Mouse (Mus musculus): ENCODE results near the gene Hes3. TPM values are rescaled to one million over a fixed set of nuclear protein-coding genes. Genes with fewer than 3 reads are reported as not detected.

Gene Hes3
- polyA plus RNA-seq, 1 experiment from 2014 or later = 0.11 TPM

- ATAC-seq = no peak
- no peak overlapping the region for H3K27ac ChIP-seq (ENCODE audit: low read depth, low read length)
- H3K9ac ChIP-seq (ENCODE audit: low read depth, low read length) = no peak overlapping the region
- H3K4me2 ChIP-seq (ENCODE audit: low read length) = no peak overlapping the region
- peaks cover 21% of the 10 kb centered on the region for H3K36me3 ChIP-seq (ENCODE audit: control insufficient read depth, insufficient read depth, low read length)
- peaks cover 1% of the 10 kb centered on the region; the same call in 1 of the 2 replicates for H3K4me1 ChIP-seq (ENCODE audit: control insufficient read depth, insufficient read depth, low read depth, low read length)
- no peaks in the 10 kb centered on the region for H3K27me3 ChIP-seq (replicated peaks; ENCODE audit: control insufficient read depth, insufficient read depth, low read length)
- H3K4me3 ChIP-seq (ENCODE audit: low read length) = no peak overlapping the region
- H3K9me3 ChIP-seq (ENCODE audit: control insufficient read depth, low read length) = no peaks in the 10 kb centered on the region
- WGBS = 54% methylated on average over 4 of the region's 4 CpGs
Measured at GRCm38 (mm10) chr4:152239974-152240373, 51.5 kb downstream of the Hes3 start.

Other genes starting within 250 kb of the Hes3 start
- 13.8 and 16.4 TPM in 2 replicates for gene Plekhg5, start 219.2 kb downstream of the Hes3 start, polyA plus RNA-seq (2015; fragmentation: Nextera tagmentation; extraction: Ambion mirVana)
- 0.80 and 1.1 TPM in 2 replicates for gene Tnfrsf25, start 175.7 kb downstream of the Hes3 start, polyA plus RNA-seq (2015; fragmentation: Nextera tagmentation; extraction: Ambion mirVana)
- gene Espn, start 139.3 kb downstream of the Hes3 start, polyA plus RNA-seq (2015; fragmentation: Nextera tagmentation; extraction: Ambion mirVana) = 0.34 and 0.46 TPM in 2 replicates
- not detected in 2 replicates for gene Hes2, start 132.8 kb downstream of the Hes3 start, polyA plus RNA-seq (2015; fragmentation: Nextera tagmentation; extraction: Ambion mirVana)
- 478 and 542 TPM in 2 replicates for gene Acot7, start 113.5 kb downstream of the Hes3 start, polyA plus RNA-seq (2015; fragmentation: Nextera tagmentation; extraction: Ambion mirVana)
- 15.5 and 16.4 TPM in 2 replicates for gene Gpr153, start 17.4 kb downstream of the Hes3 start, polyA plus RNA-seq (2015; fragmentation: Nextera tagmentation; extraction: Ambion mirVana)
- gene Icmt, start 5.6 kb upstream of the Hes3 start, polyA plus RNA-seq (2015; fragmentation: Nextera tagmentation; extraction: Ambion mirVana) = 17.2 and 22.2 TPM in 2 replicates
- gene Rnf207, start 27.3 kb upstream of the Hes3 start, polyA plus RNA-seq (2015; fragmentation: Nextera tagmentation; extraction: Ambion mirVana) = 9.0 and 10.6 TPM in 2 replicates
- 125 and 138 TPM in 2 replicates for gene Rpl22, start 34.1 kb upstream of the Hes3 start, polyA plus RNA-seq (2015; fragmentation: Nextera tagmentation; extraction: Ambion mirVana)
- 46.7 and 47.7 TPM in 2 replicates for gene Chd5, start 47.0 kb upstream of the Hes3 start, polyA plus RNA-seq (2015; fragmentation: Nextera tagmentation; extraction: Ambion mirVana)
- gene Nphp4, start 185.0 kb upstream of the Hes3 start, polyA plus RNA-seq (2015; fragmentation: Nextera tagmentation; extraction: Ambion mirVana) = 5.5 and 6.2 TPM in 2 replicates
- 33.2 and 33.5 TPM in 2 replicates for gene Kcnab2, start 186.2 kb upstream of the Hes3 start, polyA plus RNA-seq (2015; fragmentation: Nextera tagmentation; extraction: Ambion mirVana)

Measured in hindbrain, embryonic 16.5 days (tissue).